Mouse (Mus musculus) forebrain, postnatal 0 days (tissue): ENCODE results near the gene Coro2a. TPM values are rescaled to one million over a fixed set of nuclear protein-coding genes. Genes with fewer than 3 reads are reported as not detected.
"Not testable (repeated sequence)": the region's sequence is repeated elsewhere in the genome, so short reads cannot be mapped to it uniquely, and the experiment has no call there.

Experiments used
- ATAC-seq: fragments of 200-750 bp; cut with Nextera tagmentation; 2 replicates; pipeline ENCODE4 v1.8.0; 2017; ENCODE audit warnings: mild to moderate bottlenecking, moderate library complexity
- DNase-seq: peaks from one replicate; pipeline ENCODE4 v3.0.0-alpha.2; 2015
- H3K27ac ChIP-seq: fragments of 300-500 bp; sonication (generic); 2 replicates; pipeline ENCODE4 v1.5.1; 2014; ENCODE audit warnings: low read depth, mild to moderate bottlenecking, antibody characterized with exemption, low read length, moderate library complexity, mixed read lengths
- H3K27me3 ChIP-seq: fragments of 300-500 bp; sonication (generic); 2 replicates; pipeline ENCODE4 v1.6.1; 2014; ENCODE audit warnings: mild to moderate bottlenecking, low read length, mixed read lengths; ENCODE audit not compliant: insufficient read depth
- H3K36me3 ChIP-seq: fragments of 300-500 bp; sonication (generic); 2 replicates; pipeline ENCODE4 v1.6.1; 2014; ENCODE audit warnings: mild to moderate bottlenecking, moderate library complexity; ENCODE audit not compliant: insufficient read depth
- H3K4me1 ChIP-seq: fragments of 300-500 bp; sonication (generic); 2 replicates; pipeline ENCODE4 v1.6.1; 2014; ENCODE audit warnings: antibody characterized with exemption; ENCODE audit not compliant: insufficient read depth
- H3K4me2 ChIP-seq: fragments of 300-500 bp; sonication (generic); 2 replicates; pipeline ENCODE4 v1.6.1; 2014; ENCODE audit warnings: low read depth, mild to moderate bottlenecking, moderate library complexity
- H3K4me3 ChIP-seq: fragments of 300-500 bp; sonication (generic); 2 replicates; pipeline ENCODE4 v1.5.1; 2014; ENCODE audit warnings: low read depth, low read length, mixed read lengths
- H3K9ac ChIP-seq: fragments of 300-500 bp; sonication (generic); 2 replicates; pipeline ENCODE4 v1.6.1; 2014; ENCODE audit warnings: mild to moderate bottlenecking
- H3K9me3 ChIP-seq: fragments of 300-500 bp; sonication (generic); 2 replicates; pipeline ENCODE4 v1.6.1; 2016; ENCODE audit warnings: low read length
- CTCF ChIP-seq: sonication (generic); IDR thresholded peaks from 2 replicates; pipeline ENCODE4 v1.5.1; 2016; ENCODE audit warnings: antibody characterized with exemption, control low read depth, low read depth
- WGBS: fragments of 180-500 bp; shearing (Covaris S2); extraction: QIAGEN DNeasy Blood & Tissue Kit; methylation state at CpG from one replicate; pipeline ENCODE4 v1.1.7; 2014; 5-methylcytosine and 5-hydroxymethylcytosine counted together
- polyA plus RNA-seq: library from polyadenylated mRNA; unstranded; fragments of >200 nt; fragmentation: Nextera tagmentation; extraction: Ambion mirVana; gene quantifications from 2 replicates; pipeline ENCODE4 v1.2.1, GENCODE M21; 2015
- total RNA-seq: library from RNA; depleted of rRNA; stranded (reverse); fragments of >200 nt; gene quantifications from 2 replicates; pipeline ENCODE4 v1.2.3, GENCODE M21; 2014

Coro2a gene
- total and polyA plus RNA-seq, 2 experiments from 2014 or later = 7.5 to 20.6 TPM

DNA sequence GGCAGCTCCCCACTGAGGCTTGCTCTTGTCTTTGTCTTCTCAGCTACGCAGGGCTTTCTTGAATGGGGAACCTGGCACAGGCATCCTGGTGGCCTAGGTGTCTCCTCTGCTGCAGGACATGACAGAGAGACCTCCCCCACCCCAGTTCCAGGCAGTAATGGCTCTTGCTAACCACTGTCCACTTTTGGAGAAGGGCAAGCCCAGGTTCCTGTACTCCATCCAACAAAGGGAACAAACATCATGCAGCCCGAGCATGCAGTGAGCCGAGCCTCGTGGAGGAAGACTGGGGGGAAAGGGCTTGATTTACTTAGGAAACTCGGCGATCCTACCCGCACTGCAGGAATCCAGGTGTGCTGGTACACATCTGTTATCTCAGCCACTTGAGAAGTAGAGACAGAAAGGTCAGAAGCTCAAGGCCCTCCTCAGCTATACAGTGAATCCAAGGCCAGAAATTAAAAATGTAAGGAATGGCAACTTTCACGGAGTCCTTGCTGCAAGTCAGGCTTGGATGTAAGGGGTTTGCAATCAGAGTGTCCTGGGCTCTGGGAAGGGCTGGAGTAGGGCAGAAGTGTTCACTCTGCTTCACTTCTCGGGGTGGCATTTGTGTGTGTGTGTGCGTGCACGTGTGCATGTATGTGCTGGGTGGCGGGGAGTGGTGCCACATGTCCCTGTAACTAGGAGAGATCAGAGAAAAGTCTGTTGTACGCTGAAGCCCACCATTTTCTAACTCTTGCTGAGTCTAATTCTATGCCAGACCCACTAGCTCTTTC lies 16.8 kb downstream of the Coro2a start:
- Histone ChIP-seq H3K36me3 (no peaks in the 10 kb centered on the region), H3K4me2 (no peak overlapping the region), H3K4me3 (no peak overlapping the region), H3K27ac (no peak overlapping the region), H3K27me3 (no peaks in the 10 kb centered on the region), H3K4me1 (no peaks in the 10 kb centered on the region), H3K9me3 (no peaks in the 10 kb centered on the region; the same call in 1 of the 2 replicates), H3K9ac (no peak overlapping the region)
- DNase-seq (no peak), ATAC-seq (no peak)
- 79% methylated on average over 13 of the region's 13 CpGs for WGBS
- TF ChIP-seq CTCF = no peak

DNA sequence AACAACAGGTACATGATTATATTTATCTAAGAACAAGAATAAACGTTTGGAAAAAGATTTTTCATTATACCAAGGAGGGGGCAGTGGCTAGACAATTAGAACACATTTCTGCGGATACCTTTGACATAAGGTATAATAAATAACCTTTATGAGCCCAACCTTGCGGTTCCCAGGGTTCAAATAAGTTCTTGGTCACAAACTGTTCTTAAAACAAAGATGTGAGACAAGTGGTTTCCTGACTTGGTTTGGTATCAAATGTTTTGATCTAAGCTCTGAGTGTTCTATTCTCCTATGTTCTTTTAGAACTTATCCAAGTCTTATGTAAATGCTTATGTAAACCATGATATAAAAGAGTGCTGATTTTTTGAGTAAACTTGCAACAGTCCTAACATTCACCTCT lies 17.5 kb downstream of the Coro2a start:
- not testable (repeated sequence) for H3K9ac ChIP-seq, H3K4me3 ChIP-seq, H3K27ac ChIP-seq, ATAC-seq, H3K4me2 ChIP-seq, DNase-seq, H3K4me1 ChIP-seq, H3K36me3 ChIP-seq, H3K9me3 ChIP-seq, H3K27me3 ChIP-seq
- WGBS = 83% methylated on average over 3 of the region's 3 CpGs

DNA sequence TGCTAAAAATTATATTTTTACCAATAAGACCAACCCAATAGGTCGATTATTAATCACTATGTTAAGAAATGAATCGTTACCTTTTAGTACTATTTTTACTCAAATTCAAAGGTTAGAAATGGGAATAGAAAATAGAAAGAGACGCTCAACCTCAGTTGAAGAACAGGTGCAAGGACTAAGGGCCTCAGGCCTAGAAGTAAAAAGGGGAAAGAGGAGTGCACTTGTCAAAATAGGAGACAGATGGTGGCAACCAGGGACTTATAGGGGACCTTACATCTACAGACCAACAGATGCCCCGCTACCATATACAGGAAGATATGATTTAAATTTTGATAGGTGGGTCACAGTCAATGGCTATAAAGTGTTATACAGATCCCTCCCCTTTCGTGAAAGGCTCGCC lies 17.9 kb downstream of the Coro2a start:
- H3K36me3 ChIP-seq, H3K4me1 ChIP-seq, H3K4me3 ChIP-seq, H3K27ac ChIP-seq, H3K9ac ChIP-seq, H3K27me3 ChIP-seq, H3K4me2 ChIP-seq, ATAC-seq, DNase-seq, H3K9me3 ChIP-seq: not testable (repeated sequence)
- 91% methylated on average over 2 of the region's 6 CpGs for WGBS

DNA sequence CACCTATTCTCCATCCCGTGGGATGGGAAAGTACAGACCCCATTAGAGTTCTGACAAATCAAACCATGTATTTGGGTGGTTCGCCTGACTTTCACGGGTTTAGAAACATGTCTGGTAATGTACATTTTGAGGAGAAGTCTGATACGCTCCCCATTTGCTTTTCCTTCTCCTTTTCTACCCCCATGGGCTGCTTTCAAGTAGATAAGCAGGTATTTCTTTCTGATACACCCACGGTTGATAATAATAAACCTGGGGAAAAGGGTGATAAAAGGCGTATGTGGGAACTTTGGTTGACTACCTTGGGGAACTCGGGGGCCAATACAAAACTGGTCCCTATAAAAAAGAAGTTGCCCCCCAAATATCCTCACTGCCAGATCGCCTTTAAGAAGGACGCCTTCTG lies 20.0 kb downstream of the Coro2a start:
- DNase-seq, H3K4me2 ChIP-seq, H3K9ac ChIP-seq, H3K4me1 ChIP-seq, H3K27ac ChIP-seq, ATAC-seq, H3K9me3 ChIP-seq, H3K4me3 ChIP-seq, H3K36me3 ChIP-seq, H3K27me3 ChIP-seq: not testable (repeated sequence)
- 89% methylated on average over 9 of the region's 9 CpGs for WGBS

DNA sequence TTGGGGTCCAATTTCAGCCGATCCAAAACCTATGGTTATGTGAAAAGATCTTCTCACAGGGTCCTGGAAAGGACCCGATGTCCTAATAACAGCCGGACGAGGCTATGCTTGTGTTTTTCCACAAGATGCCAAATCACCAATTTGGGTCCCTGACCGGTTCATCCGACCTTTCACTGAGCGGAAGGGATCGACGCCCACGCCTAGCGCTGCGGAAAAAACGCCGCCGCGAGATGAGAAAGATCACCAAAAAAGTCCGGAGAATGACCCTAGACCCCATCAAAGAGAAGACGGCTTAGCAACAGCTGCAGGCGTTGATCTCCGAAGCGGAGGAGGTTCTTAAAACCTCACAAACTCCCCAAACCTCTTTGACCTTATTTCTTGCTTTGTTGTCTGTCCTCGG lies 20.4 kb downstream of the Coro2a start:
- H3K36me3 ChIP-seq, H3K4me1 ChIP-seq, H3K27ac ChIP-seq, DNase-seq, H3K4me3 ChIP-seq, H3K9me3 ChIP-seq, H3K9ac ChIP-seq, H3K27me3 ChIP-seq, ATAC-seq, H3K4me2 ChIP-seq: not testable (repeated sequence)
- WGBS = 96% methylated on average over 22 of the region's 22 CpGs

DNA sequence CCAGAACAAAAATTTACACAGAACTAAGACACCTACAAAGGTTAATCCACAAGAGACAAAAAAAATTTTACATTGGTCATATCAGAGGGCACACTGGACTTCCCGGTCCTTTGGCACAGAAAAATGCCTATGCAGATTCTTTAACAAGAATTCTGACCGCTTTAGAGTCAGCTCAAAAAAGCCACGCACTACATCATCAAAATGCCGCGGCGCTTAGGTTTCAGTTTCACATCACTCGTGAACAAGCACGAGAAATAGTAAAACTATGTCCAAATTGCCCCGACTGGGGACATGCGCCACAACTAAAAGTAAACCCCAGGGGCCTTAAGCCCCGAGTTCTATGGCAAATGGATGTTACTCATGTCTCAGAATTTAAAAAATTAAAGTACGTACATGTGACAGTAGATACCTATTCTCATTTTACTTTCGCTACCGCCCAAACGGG lies 21.2 kb downstream of the Coro2a start:
- not testable (repeated sequence) for H3K9ac ChIP-seq, H3K4me2 ChIP-seq, H3K4me3 ChIP-seq, DNase-seq, H3K4me1 ChIP-seq, ATAC-seq, H3K36me3 ChIP-seq, H3K27ac ChIP-seq, H3K9me3 ChIP-seq, H3K27me3 ChIP-seq
- WGBS = 95% methylated on average over 15 of the region's 15 CpGs

DNA sequence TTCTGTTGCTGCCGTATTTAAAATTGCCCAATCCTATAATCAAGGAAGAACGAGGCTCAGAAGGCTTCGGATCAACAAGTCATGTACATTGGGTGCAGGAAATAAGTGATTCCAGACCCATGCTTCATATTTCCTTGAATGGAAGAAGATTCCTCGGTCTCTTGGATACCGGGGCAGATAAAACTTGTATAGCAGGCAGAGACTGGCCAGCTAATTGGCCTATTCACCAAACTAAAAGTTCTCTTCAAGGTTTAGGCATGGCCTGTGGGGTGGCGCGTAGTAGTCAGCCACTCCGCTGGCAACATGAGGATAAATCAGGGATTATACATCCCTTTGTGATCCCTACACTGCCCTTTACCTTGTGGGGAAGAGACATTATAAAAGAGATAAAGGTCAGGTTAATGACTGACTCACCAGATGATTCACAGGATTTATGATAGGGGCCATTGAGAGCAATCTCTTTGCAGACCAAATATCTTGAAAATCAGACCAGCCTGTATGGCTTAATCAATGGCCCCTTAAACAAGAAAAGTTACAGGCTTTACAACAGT lies 23.1 kb downstream of the Coro2a start:
- H3K4me2 ChIP-seq, H3K9ac ChIP-seq, H3K4me3 ChIP-seq, DNase-seq, H3K27me3 ChIP-seq, H3K9me3 ChIP-seq, H3K36me3 ChIP-seq, H3K27ac ChIP-seq, ATAC-seq, H3K4me1 ChIP-seq: not testable (repeated sequence)
- WGBS = 94% methylated on average over 8 of the region's 8 CpGs
